Mouse (Mus musculus) heart, adult 11 months (tissue): ENCODE results near the gene Ppp2r5d.

ENCODE experiments used
- DNase-seq: peaks from one replicate; pipeline ENCODE4 v3.0.0; 2022

The Ppp2r5d gene

GRCm38 (mm10) chr17:46679843-46680759, 24.8 kb downstream of the Ppp2r5d start:
- no peak for DNase-seq

GRCm38 (mm10) chr17:46678911-46679310, 26.0 kb downstream of the Ppp2r5d start:
- DNase-seq, result peak; percentile 96

- peak; percentile 95 for DNase-seq
Observed at GRCm38 (mm10) chr17:46678416-46678815, 26.5 kb downstream of the Ppp2r5d start, which contains the start of gene Mea1. TSS of gene Mea1 (plus strand) at chr17:46678793.

GRCm38 (mm10) chr17:46674530-46675283, 30.2 kb downstream of the Ppp2r5d start:
- DNase-seq, result peak; percentile 96

DNA sequence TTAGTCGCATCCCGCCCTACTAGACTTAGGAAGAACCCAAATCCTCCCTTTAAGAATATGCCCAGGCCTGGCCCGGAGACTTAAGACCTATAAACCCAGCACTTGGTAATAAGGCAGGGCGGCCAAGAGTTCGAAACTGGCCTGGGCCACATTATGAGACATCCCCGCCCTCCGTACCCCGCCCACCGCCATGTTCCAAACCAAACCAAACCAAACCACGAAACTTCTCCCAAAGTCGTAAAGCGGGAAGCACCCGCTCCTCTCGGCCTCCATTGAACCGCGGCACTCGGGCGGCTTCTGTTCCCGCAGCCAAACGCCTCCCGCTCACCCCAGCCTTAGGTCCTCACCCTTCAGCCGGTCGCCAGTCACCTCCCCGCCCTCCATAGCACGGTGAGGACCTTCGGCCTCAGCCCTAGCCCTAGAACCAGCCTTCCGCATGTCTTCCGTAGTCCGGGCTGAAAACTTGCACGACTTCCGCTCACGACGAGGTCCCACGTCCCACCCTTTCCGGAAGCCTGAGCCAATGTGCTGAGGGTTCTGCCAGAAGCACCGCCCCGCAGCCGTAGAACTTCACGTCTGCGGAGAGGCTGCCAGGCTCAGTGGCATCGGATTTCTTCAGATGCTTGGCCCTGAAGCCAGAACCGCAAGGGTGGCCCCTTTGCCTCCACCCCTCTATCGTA, 30.9 kb downstream of the Ppp2r5d start, which contains the start of gene Rrp36:
Gene Rrp36 (minus strand): TSS at position 503 of the 680 bp plus-strand sequence.
- DNase-seq, result peak; percentile 99

DNA sequence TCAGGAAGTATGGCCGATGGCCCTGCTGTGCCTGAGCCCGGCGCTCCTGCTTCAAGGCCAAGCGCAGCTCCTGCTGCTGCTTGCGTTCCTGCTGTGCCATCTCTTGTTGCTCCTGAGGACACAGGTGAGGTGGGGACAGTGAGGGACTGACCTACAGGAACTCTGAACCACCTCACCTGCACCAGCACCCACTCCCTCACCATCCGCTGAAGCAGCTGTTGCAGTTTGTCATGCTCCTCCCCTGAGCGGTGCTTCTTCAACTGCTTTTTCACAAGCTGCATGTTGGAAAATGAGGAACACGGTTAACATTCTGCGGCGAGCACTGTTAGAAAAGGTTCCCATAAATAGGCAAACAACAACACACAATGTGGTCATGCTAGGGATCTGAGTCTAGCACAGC, 35.0 kb downstream of the Ppp2r5d start:
- peak; percentile 88 for DNase-seq

DNA sequence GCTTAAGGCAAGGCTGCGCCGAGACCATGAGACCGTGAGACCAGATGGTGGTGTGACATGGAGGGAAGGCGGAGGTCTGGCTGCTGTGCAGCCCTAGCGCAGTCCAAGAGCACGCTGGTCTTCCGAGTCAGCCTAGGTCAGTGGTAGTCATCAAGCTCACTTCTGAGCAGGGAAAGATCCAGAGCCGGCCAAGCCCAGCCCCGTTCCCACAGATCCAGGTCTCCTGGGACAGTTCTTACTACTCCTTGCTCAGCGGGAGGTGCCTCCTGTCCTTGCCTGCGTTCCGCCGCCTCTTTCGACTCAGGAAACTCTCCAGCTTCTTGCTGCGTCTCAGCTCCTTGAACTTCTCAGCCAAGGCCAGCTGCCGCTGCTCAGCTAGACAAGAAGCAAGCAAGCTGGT, 37.2 kb downstream of the Ppp2r5d start:
- peak; percentile 97 for DNase-seq

GRCm38 (mm10) chr17:46662730-46663129, 42.2 kb downstream of the Ppp2r5d start:
- DNase-seq, result peak; percentile 97

- DNase-seq, result no peak
Observed at GRCm38 (mm10) chr17:46661981-46662380, 42.9 kb downstream of the Ppp2r5d start.

DNA sequence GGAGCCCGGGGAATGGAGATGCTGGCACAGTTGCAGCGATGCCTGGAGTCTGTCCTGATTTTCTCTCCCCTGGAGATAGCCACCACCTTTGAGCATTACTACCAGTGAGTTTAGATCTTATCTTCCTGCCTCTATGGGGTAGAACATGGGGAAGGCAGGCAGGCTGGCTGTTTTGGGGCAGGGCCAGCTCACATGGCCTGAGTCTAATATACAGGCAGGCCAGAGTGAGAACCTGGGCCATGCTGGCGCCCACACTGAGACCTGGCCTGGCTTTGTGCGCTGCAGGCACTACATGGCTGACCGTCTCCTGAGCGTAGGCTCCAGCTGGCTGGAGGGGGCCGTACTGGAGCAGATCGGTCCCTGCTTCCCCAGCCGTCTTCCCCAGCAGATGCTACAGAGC, 43.6 kb downstream of the Ppp2r5d start:
- DNase-seq, result no peak

DNA sequence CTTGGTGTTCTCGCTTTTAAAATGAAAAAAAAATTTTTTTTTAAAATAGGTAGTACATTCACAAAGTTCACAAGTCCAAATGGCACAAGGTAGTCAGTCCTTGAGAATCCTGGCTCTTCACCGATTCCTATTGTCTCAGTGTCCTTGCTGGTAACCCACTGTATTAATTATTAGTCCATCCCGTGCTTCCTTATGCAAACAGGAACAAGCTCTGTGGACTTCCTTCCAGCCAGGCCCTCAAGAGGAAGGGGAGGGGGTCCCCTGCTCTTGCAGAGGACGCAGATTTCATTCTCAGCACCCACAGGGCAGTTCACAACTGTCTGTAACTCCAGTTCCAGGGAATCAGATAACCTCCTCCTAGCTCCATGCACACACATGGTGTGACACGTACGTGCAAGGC, 48.9 kb downstream of the Ppp2r5d start:
- no peak for DNase-seq

- DNase-seq, result peak; percentile 95
Observed at GRCm38 (mm10) chr17:46651755-46652547, 53.0 kb downstream of the Ppp2r5d start.

GRCm38 (mm10) chr17:46651292-46651691, 53.6 kb downstream of the Ppp2r5d start:
- peak; percentile 94 for DNase-seq

DNA sequence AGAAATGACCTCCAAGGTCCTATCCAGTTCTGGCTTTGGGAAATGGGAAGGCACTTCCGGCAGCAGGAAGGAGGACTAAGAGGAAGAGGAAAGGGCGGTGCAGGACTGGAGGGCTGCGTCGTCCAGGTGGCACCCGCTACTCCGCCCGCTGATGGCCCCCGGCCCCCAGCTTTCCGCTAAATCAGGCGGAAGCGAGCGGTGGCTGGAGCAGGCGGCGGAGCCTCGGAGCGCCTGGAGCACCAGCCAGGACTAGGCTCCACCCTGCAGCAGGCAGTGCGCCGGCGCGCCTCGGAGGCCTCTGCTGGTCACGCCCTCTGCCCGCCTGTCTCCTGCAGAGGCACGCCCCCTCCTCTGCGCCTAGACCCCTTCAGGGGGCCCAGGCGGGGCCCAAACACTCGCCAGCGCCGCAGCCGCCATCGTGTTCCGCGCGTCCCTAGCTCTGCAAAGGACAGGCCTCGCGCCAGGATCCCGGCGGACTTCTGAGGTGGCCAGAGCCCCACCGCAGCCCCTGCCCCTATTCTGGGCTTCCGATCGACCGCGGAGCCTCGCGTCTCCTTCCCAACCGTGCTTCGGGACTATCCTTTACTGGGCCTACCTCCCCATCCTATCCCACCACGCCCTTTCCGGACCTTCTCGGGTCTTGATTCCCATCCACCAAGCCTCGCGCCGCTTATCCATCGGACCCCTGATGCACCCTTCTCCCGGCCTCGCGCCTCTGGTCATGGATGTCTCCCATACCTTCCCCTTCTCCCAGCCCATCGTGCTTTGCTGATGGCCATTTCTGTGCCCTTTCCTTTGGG, 54.5 kb downstream of the Ppp2r5d start, which contains the start of gene Cul7:
Gene Cul7 (plus strand): TSS at position 106 of the 800 bp plus-strand sequence.
- DNase-seq, result peak; percentile 100

DNA sequence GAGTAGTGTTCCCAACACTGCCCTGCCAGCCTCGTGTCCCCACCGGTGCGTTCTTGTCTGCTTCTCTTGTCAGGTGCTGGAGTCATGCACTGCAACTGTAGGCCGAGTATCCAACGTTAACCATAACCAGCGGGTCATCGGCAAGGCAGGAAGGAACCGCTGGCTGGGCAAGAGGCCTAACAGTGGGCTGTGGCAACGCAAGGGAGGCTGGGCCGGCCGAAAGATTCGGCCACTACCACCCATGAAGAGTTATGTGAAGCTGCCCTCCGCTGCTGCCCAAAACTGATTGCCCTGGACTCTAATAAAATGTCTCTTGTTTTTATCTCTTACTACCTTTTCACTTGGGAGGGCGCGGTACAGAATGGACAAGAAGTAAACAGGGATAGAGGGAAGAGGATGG, 55.1 kb downstream of the Ppp2r5d start:
- no peak for DNase-seq

DNA sequence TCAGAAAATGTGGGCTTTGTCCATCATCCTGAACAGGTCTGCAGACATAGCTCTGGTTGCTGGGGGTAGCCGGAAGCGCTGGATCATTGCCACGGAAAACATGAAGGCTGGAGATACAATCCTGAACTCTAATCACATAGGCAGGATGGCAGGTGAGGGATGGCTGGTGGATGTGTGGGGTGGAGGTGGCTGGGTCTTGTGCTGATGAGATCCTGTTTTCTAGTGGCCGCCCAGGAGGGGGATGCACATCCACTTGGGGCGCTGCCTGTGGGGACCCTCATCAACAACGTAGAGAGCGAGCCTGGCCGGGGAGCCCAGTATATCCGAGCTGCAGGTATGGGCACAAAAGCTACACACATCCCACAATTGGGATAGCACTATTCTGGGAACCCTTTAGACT, 56.5 kb downstream of the Ppp2r5d start:
- DNase-seq, result no peak

- DNase-seq, result peak; percentile 90
Observed at GRCm38 (mm10) chr17:46647279-46647678, 57.6 kb downstream of the Ppp2r5d start.

DNA sequence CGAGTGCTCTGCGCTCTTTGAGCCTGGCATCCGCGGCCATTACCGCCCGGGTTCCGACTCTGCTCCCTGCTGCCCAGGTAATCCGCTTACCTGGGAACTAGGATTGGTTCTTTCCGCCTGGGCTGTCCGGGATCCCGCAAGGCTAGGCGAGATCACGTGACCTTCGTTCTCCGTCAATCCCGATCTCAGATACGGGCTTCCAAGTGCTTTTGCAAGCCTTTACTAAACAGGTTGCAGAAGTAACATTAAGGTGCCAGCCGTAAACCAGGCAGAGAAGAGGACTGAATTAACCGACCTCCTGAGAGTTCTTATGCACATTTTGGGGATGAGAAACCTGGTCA, 58.6 kb downstream of the Ppp2r5d start:
- no peak for DNase-seq

GRCm38 (mm10) chr17:46645561-46646321, 59.2 kb downstream of the Ppp2r5d start, which contains the start of the genes Klc4 and Mrpl2:
TSS of gene Klc4 (minus strand) at chr17:46646022.
TSS of gene Mrpl2 (plus strand) at chr17:46646229.
- DNase-seq, result peak; percentile 100

DNA sequence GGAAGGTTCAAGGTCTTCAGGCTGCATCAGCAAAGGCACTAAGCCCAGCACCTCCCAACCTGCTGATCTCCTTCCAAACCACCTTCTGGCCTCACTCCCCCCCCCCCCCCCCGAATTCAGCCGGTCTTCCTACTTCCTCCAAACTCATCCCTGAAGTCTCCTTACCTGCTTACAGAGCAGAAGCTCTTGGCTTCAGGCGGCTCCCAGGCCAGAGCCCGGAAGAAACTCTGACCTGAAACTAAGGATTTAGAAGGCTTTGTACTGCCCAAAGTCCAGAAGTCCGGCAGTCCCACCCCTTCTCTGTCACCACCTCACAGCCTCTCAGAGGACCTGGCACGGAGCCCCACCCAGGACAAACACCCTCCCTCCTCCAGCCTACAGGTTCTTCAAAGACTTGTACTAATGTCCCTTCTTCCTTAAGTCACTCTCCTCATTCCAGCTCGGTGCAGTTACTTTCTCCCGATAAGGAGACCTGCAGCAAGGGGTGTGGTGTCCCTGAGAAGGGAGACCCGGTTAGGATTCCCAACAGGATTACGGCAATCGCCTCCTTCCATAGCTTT, 59.9 kb downstream of the Ppp2r5d start:
- DNase-seq, result peak; percentile 96
